Mouse (Mus musculus) C2C12 (cell line): ENCODE data around the gene Sh3pxd2a. TPM values are rescaled to one million over a fixed set of nuclear protein-coding genes. Genes with fewer than 3 reads are reported as not detected.
A peak's percentile ranks its signal among the peaks of the same experiment; 100 is the strongest.

ENCODE experiments used
- H3K27me3 ChIP-seq: one replicate; pipeline ENCODE4 v1.6.1; 2011; ENCODE audit not compliant: control insufficient read depth, insufficient read depth, insufficient read length
- H3K36me3 ChIP-seq: one replicate; pipeline ENCODE4 v1.6.1; 2011; ENCODE audit not compliant: control insufficient read depth, insufficient read depth
- H3K4me3 ChIP-seq: one replicate; pipeline ENCODE4 v1.5.1; 2011; ENCODE audit warnings: mild to moderate bottlenecking, control low read depth; ENCODE audit not compliant: poor library complexity, insufficient read depth, severe bottlenecking
- H3K79me2 ChIP-seq: one replicate; pipeline ENCODE4 v1.6.1; 2011; ENCODE audit not compliant: control insufficient read depth, insufficient read depth
- H3K79me3 ChIP-seq: one replicate; pipeline ENCODE4 v1.6.1; 2011; ENCODE audit warnings: low read depth, control low read depth
- H3ac ChIP-seq: one replicate; pipeline ENCODE3; 2011; ENCODE audit warnings: low read depth; ENCODE audit not compliant: control insufficient read depth, insufficient read length
- CEBPB ChIP-seq: IDR thresholded peaks from one replicate; pipeline ENCODE4 v1.6.1; 2011; ENCODE audit warnings: low read depth, mild to moderate bottlenecking, control low read depth, moderate library complexity
- CTCF ChIP-seq: IDR thresholded peaks from one replicate; pipeline ENCODE4 v1.5.1; 2011; ENCODE audit not compliant: control insufficient read depth, insufficient read depth, insufficient read length
- FOSL1 ChIP-seq: IDR thresholded peaks from one replicate; pipeline ENCODE4 v1.8.0; 2011; ENCODE audit warnings: mild to moderate bottlenecking, low read length; ENCODE audit not compliant: poor library complexity, insufficient read depth, severe bottlenecking
- MAX ChIP-seq: IDR thresholded peaks from one replicate; pipeline ENCODE4 v1.6.1; 2011; ENCODE audit warnings: mild to moderate bottlenecking, control low read depth
- MYOD1 ChIP-seq: IDR thresholded peaks from one replicate; pipeline ENCODE4 v1.6.1; 2011; ENCODE audit warnings: low read depth; ENCODE audit not compliant: control insufficient read depth, insufficient read length
- MYOG ChIP-seq: IDR thresholded peaks from one replicate; pipeline ENCODE4 v1.6.1; 2011; ENCODE audit not compliant: control insufficient read depth, insufficient read length; ENCODE audit errors: extremely low read depth
- USF1 ChIP-seq: IDR thresholded peaks from one replicate; pipeline ENCODE4 v1.6.1; 2011; ENCODE audit warnings: low read depth, mild to moderate bottlenecking, control low read depth, moderate library complexity
- polyA plus RNA-seq: library from polyadenylated mRNA; unstranded; fragments of >200 nt; fragmentation: generic; extraction: Trizol; gene quantifications from one replicate; pipeline ENCODE4 v1.2.1, GENCODE M21; 2012; ENCODE audit warnings: missing spikeins

The Sh3pxd2a gene
- polyA plus RNA-seq, 1 experiment = 22.2 TPM

GRCm38 (mm10) chr19:47225791-47226190 is 238.4 kb downstream of the Sh3pxd2a start:
- H3K27me3 ChIP-seq = no peaks in the 10 kb centered on the region
- no peak overlapping the region for H3K4me3 ChIP-seq
- no peak overlapping the region for H3ac ChIP-seq
- TF ChIP-seq FOSL1 (no peak), MYOD1 (no peak), CTCF (no peak), MAX (no peak), MYOG (no peak)
- H3K79me3 ChIP-seq = no peaks in the 10 kb centered on the region
- H3K79me2 ChIP-seq = no peaks in the 10 kb centered on the region
- no peaks in the 10 kb centered on the region for H3K36me3 ChIP-seq

GRCm38 (mm10) chr19:47224743-47225142 is 239.5 kb downstream of the Sh3pxd2a start:
- Histone ChIP-seq H3K79me2 (no peaks in the 10 kb centered on the region), H3K27me3 (no peaks in the 10 kb centered on the region), H3K36me3 (no peaks in the 10 kb centered on the region), H3K4me3 (no peak overlapping the region), H3ac (no peak overlapping the region), H3K79me3 (no peaks in the 10 kb centered on the region)
- TF ChIP-seq CTCF (no peak), MAX (no peak), CEBPB (no peak), MYOD1 (no peak), USF1 (no peak), FOSL1 (no peak), MYOG (no peak)

GRCm38 (mm10) chr19:47222841-47223557 is 241.2 kb downstream of the Sh3pxd2a start:
- Histone ChIP-seq H3K27me3 (no peaks in the 10 kb centered on the region), H3K79me3 (no peaks in the 10 kb centered on the region), H3K36me3 (no peaks in the 10 kb centered on the region), H3K79me2 (no peaks in the 10 kb centered on the region), H3ac (peak overlapping the region; percentile 21), H3K4me3 (no peak overlapping the region)
- TF ChIP-seq FOSL1 (peak; percentile 75), CTCF (no peak)

- no peaks in the 10 kb centered on the region for H3K36me3 ChIP-seq
- no peaks in the 10 kb centered on the region for H3K27me3 ChIP-seq
- no peaks in the 10 kb centered on the region for H3K79me3 ChIP-seq
- TF ChIP-seq MYOD1 = peak; percentile 100
- no peak for TF ChIP-seq CEBPB
- TF ChIP-seq FOSL1 = no peak
- no peak for TF ChIP-seq MYOG
- peak; percentile 21 for TF ChIP-seq MAX
- TF ChIP-seq CTCF = no peak
- TF ChIP-seq USF1 = peak; percentile 68
- H3ac ChIP-seq = no peak overlapping the region
- H3K4me3 ChIP-seq = no peak overlapping the region
- H3K79me2 ChIP-seq = no peaks in the 10 kb centered on the region
These were observed 241.9 kb downstream of the Sh3pxd2a start for GRCm38 (mm10) chr19:47222154-47222840.

GRCm38 (mm10) chr19:47221500-47222153 is 242.6 kb downstream of the Sh3pxd2a start:
- H3K4me3 ChIP-seq = no peak overlapping the region
- H3ac ChIP-seq = no peak overlapping the region
- no peaks in the 10 kb centered on the region for H3K79me3 ChIP-seq
- no peaks in the 10 kb centered on the region for H3K36me3 ChIP-seq
- TF ChIP-seq CEBPB (no peak), MAX (no peak), FOSL1 (no peak), MYOD1 (no peak), USF1 (no peak), MYOG (no peak), CTCF (no peak)
- H3K79me2 ChIP-seq = no peaks in the 10 kb centered on the region
- H3K27me3 ChIP-seq = no peaks in the 10 kb centered on the region

- Histone ChIP-seq H3K4me3 (no peak overlapping the region), H3K79me3 (no peaks in the 10 kb centered on the region), H3K27me3 (no peaks in the 10 kb centered on the region), H3K79me2 (no peaks in the 10 kb centered on the region), H3K36me3 (no peaks in the 10 kb centered on the region), H3ac (no peak overlapping the region)
- TF ChIP-seq MYOG (no peak), CEBPB (peak; percentile 60)
These were observed 243.2 kb downstream of the Sh3pxd2a start for GRCm38 (mm10) chr19:47221006-47221405.
